Mouse (Mus musculus) spleen, adult 2 months (tissue): ENCODE measurements at regions not wholly inside any gene's neighbourhood (a gene's known extent, or its start where the extent isn't known, plus 50 kb on each side); places are given as distances from the start of the nearest gene placed in this dataset.

ENCODE experiments used
- CTCF ChIP-seq: fragments of 200-500 bp; IDR thresholded peaks from 2 replicates; pipeline ENCODE4 v1.5.1; 2011; ENCODE audit warnings: mild to moderate bottlenecking, inconsistent platforms; ENCODE audit not compliant: insufficient read depth, insufficient read length, insufficient replicate concordance; ENCODE audit errors: extremely low read depth
- POLR2A ChIP-seq: fragments of 200-500 bp; IDR thresholded peaks from 2 replicates; pipeline ENCODE4 v1.6.1; 2011; ENCODE audit warnings: low read depth, low read length, inconsistent platforms

DNA sequence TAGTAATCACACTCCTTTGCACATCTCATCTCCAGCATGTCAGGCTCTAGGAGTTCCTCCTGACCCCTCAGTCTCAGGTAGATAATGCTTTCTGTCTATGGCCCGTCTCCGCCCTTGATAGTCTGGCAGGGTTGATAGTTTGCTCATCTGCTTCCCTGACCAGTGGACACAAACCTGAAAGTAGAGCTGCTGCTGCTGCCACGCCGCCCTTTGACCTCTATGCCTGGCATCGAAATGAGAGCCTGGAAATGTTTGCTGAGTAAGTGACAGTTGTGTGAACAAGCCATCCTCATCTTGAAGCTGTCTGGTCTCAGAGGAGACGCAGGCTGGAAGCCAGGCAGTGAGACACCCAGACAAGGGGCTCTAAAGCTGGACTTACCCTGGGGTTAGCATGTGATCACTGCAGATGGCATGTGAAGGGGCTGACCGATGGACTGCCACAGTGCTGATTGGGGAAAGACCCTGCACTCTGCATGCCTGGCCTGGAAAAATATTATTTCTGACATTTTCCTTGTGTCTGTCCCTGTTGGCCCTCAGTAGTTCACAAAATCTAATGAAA is 109.8 kb upstream of the Syt6 start:
- TF ChIP-seq CTCF (no peak), POLR2A (no peak)
